Mouse (Mus musculus) A20 (cell line): Measurements from ENCODE around the gene Pip4k2a.

Source experiments
- DNase-seq: peaks from one replicate; pipeline ENCODE4 v3.0.0-alpha.2; 2011; ENCODE audit warnings: low read depth, low spot score

Pip4k2a gene

GRCm38 (mm10) chr2:18923806-18924595 is 73.9 kb downstream of the Pip4k2a start:
- no peak for DNase-seq

GRCm38 (mm10) chr2:18923098-18923649 is 74.8 kb downstream of the Pip4k2a start:
- DNase-seq, result peak; percentile 29

GRCm38 (mm10) chr2:18921570-18922180 is 76.3 kb downstream of the Pip4k2a start:
- no peak for DNase-seq

GRCm38 (mm10) chr2:18920461-18920877 is 77.5 kb downstream of the Pip4k2a start:
- DNase-seq, result no peak

- no peak for DNase-seq
Measured at GRCm38 (mm10) chr2:18919797-18920354, 78.0 kb downstream of the Pip4k2a start.

GRCm38 (mm10) chr2:18917838-18918237 is 80.1 kb downstream of the Pip4k2a start:
- DNase-seq, result no peak

- DNase-seq, result peak; percentile 26
Measured at GRCm38 (mm10) chr2:18917380-18917750, 80.6 kb downstream of the Pip4k2a start.

GRCm38 (mm10) chr2:18916615-18917379 is 81.1 kb downstream of the Pip4k2a start:
- DNase-seq, result peak; percentile 72

GRCm38 (mm10) chr2:18916042-18916407 is 81.9 kb downstream of the Pip4k2a start:
- DNase-seq, result no peak

GRCm38 (mm10) chr2:18915372-18916041 is 82.4 kb downstream of the Pip4k2a start:
- DNase-seq, result no peak

GRCm38 (mm10) chr2:18914750-18915149 is 83.2 kb downstream of the Pip4k2a start:
- peak; percentile 53 for DNase-seq

- no peak for DNase-seq
Measured at GRCm38 (mm10) chr2:18913642-18914041, 84.3 kb downstream of the Pip4k2a start.

- DNase-seq, result no peak
Measured at GRCm38 (mm10) chr2:18911251-18911934, 86.5 kb downstream of the Pip4k2a start.

GRCm38 (mm10) chr2:18910209-18910608 is 87.7 kb downstream of the Pip4k2a start:
- DNase-seq, result no peak

- no peak for DNase-seq
Measured at GRCm38 (mm10) chr2:18909713-18910112, 88.2 kb downstream of the Pip4k2a start.

- no peak for DNase-seq
Measured at GRCm38 (mm10) chr2:18907269-18907668, 90.7 kb downstream of the Pip4k2a start.

GRCm38 (mm10) chr2:18906421-18907084 is 91.4 kb downstream of the Pip4k2a start:
- DNase-seq, result no peak

GRCm38 (mm10) chr2:18903301-18904068 is 94.4 kb downstream of the Pip4k2a start:
- no peak for DNase-seq

GRCm38 (mm10) chr2:18901133-18901532 is 96.8 kb downstream of the Pip4k2a start:
- DNase-seq, result no peak
